Mouse (Mus musculus) embryonic facial prominence, embryonic 10.5 days (tissue): Measurements from ENCODE around the gene Col25a1. TPM values are rescaled to one million over a fixed set of nuclear protein-coding genes. Genes with fewer than 3 reads are reported as not detected.

Experiments
- DNase-seq: peaks from one replicate; pipeline ENCODE4 v3.0.0-alpha.2; 2017; ENCODE audit warnings: low spot score
- H3K27ac ChIP-seq: fragments of 300-500 bp; sonication (generic); replicated peaks from 2 replicates; pipeline ENCODE4 v1.5.1; 2016; ENCODE audit warnings: mild to moderate bottlenecking
- H3K27me3 ChIP-seq: fragments of 300-500 bp; sonication (generic); replicated peaks from 2 replicates; pipeline ENCODE4 v1.6.1; 2016; ENCODE audit warnings: low read depth, mild to moderate bottlenecking; ENCODE audit not compliant: poor library complexity, severe bottlenecking
- H3K36me3 ChIP-seq: fragments of 300-500 bp; sonication (generic); replicated peaks from 2 replicates; pipeline ENCODE4 v1.6.1; 2016; ENCODE audit warnings: mild to moderate bottlenecking, moderate library complexity
- H3K4me1 ChIP-seq: fragments of 300-500 bp; sonication (generic); 2 replicates; pipeline ENCODE4 v1.6.1; 2016
- H3K4me3 ChIP-seq: fragments of 300-500 bp; sonication (generic); 2 replicates; pipeline ENCODE4 v1.5.1; 2016; ENCODE audit warnings: mild to moderate bottlenecking, moderate library complexity
- H3K9me3 ChIP-seq: fragments of 300-500 bp; sonication (generic); 2 replicates; pipeline ENCODE4 v1.6.1; 2016; ENCODE audit warnings: mild to moderate bottlenecking
- WGBS: fragments of 180-500 bp; shearing (Covaris S2); methylation state at CpG from one replicate; pipeline ENCODE4 v1.1.7; 2016; 5-methylcytosine and 5-hydroxymethylcytosine counted together
- polyA plus RNA-seq: library from polyadenylated mRNA; unstranded; fragments of >200 nt; fragmentation: Nextera tagmentation; extraction: Ambion mirVana; gene quantifications from 2 replicates; pipeline ENCODE4 v1.2.1, GENCODE M21; 2016

Col25a1 gene
- 6.9 and 9.1 TPM in 2 replicates for polyA plus RNA-seq

GRCm38 (mm10) chr3:130131201-130131600, at the start of gene Col25a1:
Gene Col25a1, plus strand, starts transcription at chr3:130131501.
- WGBS, result 94% methylated on average over 8 of the region's 8 CpGs
- H3K9me3 ChIP-seq, result no peaks in the 10 kb centered on the region
- no peaks in the 10 kb centered on the region for H3K27me3 ChIP-seq
- H3K4me3 ChIP-seq, result no peak within 1 kb of the TSS
- H3K4me1 ChIP-seq, result peaks cover 5% of the 10 kb centered on the region; the same call in 1 of the 2 replicates
- no peak for DNase-seq
- H3K27ac ChIP-seq, result no peak within 1 kb of the TSS
- H3K36me3 ChIP-seq, result no peaks in the 10 kb centered on the region

GRCm38 (mm10) chr3:130083312-130083711, 48.0 kb upstream of the Col25a1 start:
- DNase-seq, result no peak
- Histone ChIP-seq H3K4me3 (no peak overlapping the region), H3K27me3 (no peaks in the 10 kb centered on the region), H3K27ac (no peak overlapping the region), H3K4me1 (peaks cover 16% of the 10 kb centered on the region), H3K36me3 (no peaks in the 10 kb centered on the region), H3K9me3 (no peaks in the 10 kb centered on the region)
- 80% methylated on average over 2 of the region's 2 CpGs for WGBS

GRCm38 (mm10) chr3:130086372-130087080, 44.8 kb upstream of the Col25a1 start:
- no peak overlapping the region for H3K27ac ChIP-seq
- peak; percentile 49 for DNase-seq

GRCm38 (mm10) chr3:130087466-130087865, 43.8 kb upstream of the Col25a1 start:
- Histone ChIP-seq H3K9me3 (no peaks in the 10 kb centered on the region), H3K4me1 (peaks cover 16% of the 10 kb centered on the region), H3K4me3 (no peak overlapping the region), H3K27me3 (0 out of 2 replicates have a peak, but pooled peaks cover 3% of the 10 kb centered on the region), H3K27ac (no peak overlapping the region), H3K36me3 (no peaks in the 10 kb centered on the region)
- WGBS, result 82% methylated on average over 9 of the region's 9 CpGs
- no peak for DNase-seq

More at GRCm38 (mm10) chr3:130086372-130087080, 44.8 kb upstream of the Col25a1 start:
- Histone ChIP-seq H3K36me3 (no peaks in the 10 kb centered on the region), H3K9me3 (no peaks in the 10 kb centered on the region), H3K4me3 (no peak overlapping the region), H3K27me3 (0 out of 2 replicates have a peak, but pooled peaks cover 3% of the 10 kb centered on the region), H3K4me1 (peaks cover 16% of the 10 kb centered on the region)
- WGBS, result 57% methylated on average over 13 of the region's 13 CpGs

- Histone ChIP-seq H3K36me3 (no peaks in the 10 kb centered on the region), H3K27me3 (0 out of 2 replicates have a peak, but pooled peaks cover 3% of the 10 kb centered on the region), H3K4me1 (peaks cover 16% of the 10 kb centered on the region), H3K9me3 (no peaks in the 10 kb centered on the region), H3K27ac (no peak overlapping the region), H3K4me3 (no peak overlapping the region)
- WGBS, result 92% methylated on average over 9 of the region's 9 CpGs
- no peak for DNase-seq
Observed at GRCm38 (mm10) chr3:130088654-130089053, 42.6 kb upstream of the Col25a1 start.

GRCm38 (mm10) chr3:130090460-130090859, 40.8 kb upstream of the Col25a1 start:
- DNase-seq, result no peak
- H3K27me3 ChIP-seq, result 0 out of 2 replicates have a peak, but pooled peaks cover 3% of the 10 kb centered on the region
- peaks cover 16% of the 10 kb centered on the region for H3K4me1 ChIP-seq
- H3K36me3 ChIP-seq, result no peaks in the 10 kb centered on the region
- no peak overlapping the region for H3K4me3 ChIP-seq
- WGBS, result 88% methylated on average over 9 of the region's 9 CpGs
- no peak overlapping the region for H3K27ac ChIP-seq
- no peaks in the 10 kb centered on the region for H3K9me3 ChIP-seq

- DNase-seq, result no peak
Observed at GRCm38 (mm10) chr3:130094125-130094704, 37.1 kb upstream of the Col25a1 start.

GRCm38 (mm10) chr3:130095160-130095781, 36.0 kb upstream of the Col25a1 start:
- Histone ChIP-seq H3K27me3 (no peaks in the 10 kb centered on the region), H3K36me3 (no peaks in the 10 kb centered on the region), H3K27ac (no peak overlapping the region), H3K4me3 (no peak overlapping the region), H3K4me1 (no peaks in the 10 kb centered on the region), H3K9me3 (no peaks in the 10 kb centered on the region)
- DNase-seq, result peak; percentile 51
- 49% methylated on average over 5 of the region's 5 CpGs for WGBS

More at GRCm38 (mm10) chr3:130094125-130094704, 37.1 kb upstream of the Col25a1 start:
- Histone ChIP-seq H3K36me3 (no peaks in the 10 kb centered on the region), H3K27ac (no peak overlapping the region), H3K4me3 (no peak overlapping the region), H3K9me3 (no peaks in the 10 kb centered on the region), H3K27me3 (no peaks in the 10 kb centered on the region), H3K4me1 (no peaks in the 10 kb centered on the region)
- 75% methylated on average over 5 of the region's 5 CpGs for WGBS

GRCm38 (mm10) chr3:130103486-130103885, 27.8 kb upstream of the Col25a1 start:
- Histone ChIP-seq H3K9me3 (no peaks in the 10 kb centered on the region), H3K27me3 (no peaks in the 10 kb centered on the region), H3K27ac (no peak overlapping the region), H3K4me1 (no peaks in the 10 kb centered on the region), H3K36me3 (no peaks in the 10 kb centered on the region), H3K4me3 (no peak overlapping the region)
- DNase-seq, result peak; percentile 47
- WGBS, result 73% methylated on average over 8 of the region's 8 CpGs

- Histone ChIP-seq H3K27ac (no peak overlapping the region), H3K4me3 (no peak overlapping the region), H3K9me3 (no peaks in the 10 kb centered on the region), H3K36me3 (no peaks in the 10 kb centered on the region), H3K4me1 (no peaks in the 10 kb centered on the region), H3K27me3 (no peaks in the 10 kb centered on the region)
- DNase-seq, result no peak
- 84% methylated on average over 9 of the region's 9 CpGs for WGBS
Observed at GRCm38 (mm10) chr3:130104471-130104870, 26.8 kb upstream of the Col25a1 start.

GRCm38 (mm10) chr3:130116886-130117285, 14.4 kb upstream of the Col25a1 start:
- H3K27me3 ChIP-seq, result no peaks in the 10 kb centered on the region
- H3K4me1 ChIP-seq, result no peaks in the 10 kb centered on the region
- no peaks in the 10 kb centered on the region for H3K9me3 ChIP-seq
- H3K4me3 ChIP-seq, result no peak overlapping the region
- no peak for DNase-seq
- 75% methylated on average over 6 of the region's 6 CpGs for WGBS
- H3K27ac ChIP-seq, result no peak overlapping the region
- H3K36me3 ChIP-seq, result no peaks in the 10 kb centered on the region

- 80% methylated on average over 8 of the region's 8 CpGs for WGBS
Observed at GRCm38 (mm10) chr3:130127840-130128239, 3.5 kb upstream of the Col25a1 start.

More at GRCm38 (mm10) chr3:130127840-130128239, 3.5 kb upstream of the Col25a1 start:
- Histone ChIP-seq H3K27ac (no peak overlapping the region), H3K27me3 (no peaks in the 10 kb centered on the region), H3K4me3 (no peak overlapping the region), H3K4me1 (peaks cover 5% of the 10 kb centered on the region; the same call in 1 of the 2 replicates), H3K36me3 (no peaks in the 10 kb centered on the region), H3K9me3 (no peaks in the 10 kb centered on the region)
- no peak for DNase-seq
